Mouse (Mus musculus): ENCODE measurements around the gene Slc39a11.

Slc39a11 gene

DNA sequence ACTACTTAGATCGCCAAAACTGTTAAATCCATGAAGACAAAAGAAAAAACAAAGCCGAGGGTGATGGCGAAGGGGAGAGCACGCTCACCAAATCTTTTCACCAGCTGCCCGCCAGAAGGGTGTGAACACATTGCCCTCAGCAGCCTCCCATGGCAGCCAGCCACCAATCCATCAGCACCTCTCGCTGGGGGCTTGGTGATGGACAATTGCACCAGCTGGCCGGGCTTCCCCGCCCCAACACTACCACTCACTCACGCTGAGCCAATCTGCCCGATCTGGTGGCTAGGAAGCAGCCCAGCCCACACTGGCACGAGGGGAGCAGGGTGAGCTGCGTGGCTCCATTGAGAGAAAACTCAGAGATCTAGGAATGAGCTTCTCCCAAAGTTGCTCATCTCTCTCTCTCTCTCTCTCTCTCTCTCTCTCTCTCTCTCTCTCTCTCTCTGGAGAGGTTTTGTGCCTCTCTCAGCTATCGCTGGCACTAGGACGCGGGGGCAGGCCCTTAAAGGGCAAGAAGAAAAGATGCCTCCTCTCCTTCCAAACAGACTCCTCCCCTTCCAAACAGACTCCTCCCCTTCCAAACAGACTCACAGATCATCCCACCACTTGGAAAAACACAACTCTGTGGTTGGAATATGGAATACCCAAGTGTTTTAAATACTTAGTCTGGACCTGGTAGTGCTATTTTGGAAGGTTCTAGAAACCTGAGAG, 110.2 kb downstream of the Slc39a11 start:
- no peak for DNase-seq (ENCODE audit: low spot score)

DNA sequence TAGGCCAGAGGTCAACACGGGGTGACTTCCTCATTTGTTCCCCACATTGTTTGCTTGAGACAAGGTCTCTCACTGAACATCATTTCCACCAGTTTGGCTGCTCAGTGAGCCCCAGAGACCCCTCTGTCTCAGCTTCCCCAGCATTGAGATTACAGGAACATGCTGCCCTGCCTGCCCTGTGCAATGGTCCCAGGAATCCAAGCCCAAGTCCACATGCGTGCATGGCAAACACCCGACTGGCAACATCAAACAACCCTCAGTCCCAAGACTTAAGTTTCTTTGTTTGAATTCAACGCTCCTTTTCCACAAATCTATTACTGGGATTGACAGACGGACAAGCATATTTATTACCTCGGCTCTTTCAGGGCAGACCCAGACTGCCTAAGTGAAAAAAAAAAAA, 110.8 kb downstream of the Slc39a11 start:
- no peak for DNase-seq (ENCODE audit: low spot score)

DNA sequence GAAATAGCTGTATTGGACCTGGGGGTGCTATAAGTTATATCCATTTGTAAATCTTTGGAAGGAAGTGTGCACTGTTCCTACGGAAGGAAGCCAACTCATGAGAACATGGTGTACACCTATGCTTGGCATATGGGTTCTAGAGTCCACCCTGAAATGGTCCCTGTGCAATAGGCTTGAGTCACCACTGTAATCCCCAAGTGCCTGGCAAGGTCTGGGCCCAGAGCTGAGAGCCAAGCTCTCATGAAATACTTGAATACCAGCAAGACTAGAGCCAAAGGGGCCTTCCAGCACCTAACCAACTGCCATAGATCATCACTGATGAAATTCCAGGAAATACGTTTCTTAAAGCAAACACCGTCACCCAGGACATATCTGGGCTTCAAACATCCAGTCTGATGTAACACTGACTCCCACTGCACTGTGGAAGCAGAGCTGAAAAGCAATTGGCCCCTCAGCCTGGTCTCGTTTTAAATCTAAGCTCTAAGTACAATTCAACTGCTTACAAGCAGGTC, 111.4 kb downstream of the Slc39a11 start:
- DNase-seq (ENCODE audit: low spot score), result no peak

DNA sequence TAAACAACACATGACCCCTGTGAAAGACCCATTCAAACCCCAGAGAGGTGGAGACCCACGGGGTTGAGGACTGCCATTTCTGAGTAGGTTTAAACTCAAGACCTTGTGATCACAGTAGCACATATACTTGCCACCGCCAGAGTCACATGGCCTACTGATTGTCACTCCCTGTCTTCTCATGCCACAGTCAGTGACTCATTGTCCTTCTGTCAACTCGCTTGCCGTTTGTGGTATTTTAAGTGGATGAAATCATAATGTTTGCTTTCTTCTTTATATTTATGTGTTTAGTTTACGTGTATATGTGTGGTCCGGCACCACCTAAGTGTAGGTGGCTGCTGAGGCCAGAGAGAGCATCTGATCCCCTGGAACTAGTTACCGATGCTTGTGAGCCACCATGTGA, 112.2 kb downstream of the Slc39a11 start:
- DNase-seq (ENCODE audit: low spot score), result no peak

DNA sequence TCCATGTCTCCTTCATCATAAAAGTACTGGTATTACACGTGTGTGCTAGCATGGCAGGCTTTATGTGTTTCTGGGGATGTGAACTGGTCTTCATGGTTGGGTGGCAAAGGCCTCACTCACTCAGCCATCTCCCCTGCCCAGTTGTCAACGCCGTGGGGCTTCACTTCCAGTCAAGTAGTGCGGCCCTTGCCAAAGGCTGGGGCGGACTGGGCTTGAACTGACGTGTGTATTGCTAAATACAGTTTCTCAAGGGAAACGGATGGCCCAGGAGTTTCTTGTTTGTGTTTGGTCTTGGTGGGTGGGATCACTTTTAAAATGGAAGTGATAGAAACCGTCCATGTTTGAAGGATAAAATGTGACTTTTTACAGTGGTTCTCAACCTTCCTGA, 112.7 kb downstream of the Slc39a11 start:
- DNase-seq (ENCODE audit: low spot score), result no peak

DNA sequence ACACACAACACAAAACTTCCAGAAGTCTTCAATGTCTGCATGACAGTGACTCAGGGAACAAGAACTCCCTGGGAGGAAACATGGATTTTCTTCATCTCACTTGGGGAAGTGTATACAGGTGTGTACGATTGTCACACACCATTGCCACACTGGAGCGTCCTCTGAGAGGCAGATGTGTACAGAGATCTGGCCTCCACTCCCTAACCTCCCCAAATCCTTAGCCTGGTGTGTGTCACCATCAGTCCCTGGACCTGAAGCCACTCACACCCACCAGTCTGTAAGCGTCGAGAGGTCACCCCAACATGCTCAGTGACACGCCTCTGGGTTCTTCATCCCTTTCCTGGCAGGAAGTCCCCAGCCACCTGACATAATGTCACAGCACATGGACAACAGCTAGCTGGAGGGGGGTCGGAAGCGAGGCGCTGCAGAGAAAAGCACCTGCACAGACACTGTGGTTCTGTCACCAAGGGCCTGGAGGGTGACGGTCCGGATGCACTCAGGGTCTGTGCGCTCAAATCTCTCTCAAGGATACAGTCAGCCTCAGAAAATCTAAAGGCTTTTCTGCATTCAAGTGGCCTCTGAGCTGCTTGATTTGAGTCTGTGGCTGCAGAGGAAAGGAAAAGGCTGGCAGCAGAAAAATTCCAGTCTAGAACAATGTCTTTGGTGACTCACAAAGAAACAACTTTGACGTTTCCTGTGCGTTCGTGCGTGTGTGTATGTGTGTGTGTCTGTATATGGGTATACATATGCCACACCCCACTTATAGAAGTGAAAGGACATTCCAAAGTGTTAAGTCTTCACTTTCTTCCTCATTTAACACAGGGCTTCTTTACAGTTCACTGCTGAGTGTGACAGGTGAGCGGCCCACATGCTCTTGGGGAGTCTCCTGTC, 113.3 kb downstream of the Slc39a11 start:
- DNase-seq (ENCODE audit: low spot score), result no peak

DNA sequence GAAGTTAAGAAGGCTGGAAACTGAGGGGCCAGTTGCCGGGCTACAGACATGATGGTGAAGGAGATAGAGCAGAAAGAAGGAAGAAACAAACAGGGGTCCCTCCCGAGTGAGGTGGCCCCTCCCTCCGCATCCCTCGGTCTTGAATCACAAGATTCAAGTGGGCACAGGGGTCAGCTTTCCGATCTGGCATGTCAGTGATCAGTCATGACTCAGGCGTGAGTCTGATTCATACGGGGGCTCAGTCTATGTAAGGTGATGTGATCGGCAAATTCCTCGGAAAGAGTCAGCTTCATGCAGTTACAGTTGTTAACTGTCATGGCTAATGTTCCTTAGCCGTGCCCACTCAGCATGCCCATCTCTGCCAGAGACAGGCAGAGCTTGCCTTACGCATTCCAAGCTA, 115.5 kb downstream of the Slc39a11 start:
- DNase-seq (ENCODE audit: low spot score), result no peak

DNA sequence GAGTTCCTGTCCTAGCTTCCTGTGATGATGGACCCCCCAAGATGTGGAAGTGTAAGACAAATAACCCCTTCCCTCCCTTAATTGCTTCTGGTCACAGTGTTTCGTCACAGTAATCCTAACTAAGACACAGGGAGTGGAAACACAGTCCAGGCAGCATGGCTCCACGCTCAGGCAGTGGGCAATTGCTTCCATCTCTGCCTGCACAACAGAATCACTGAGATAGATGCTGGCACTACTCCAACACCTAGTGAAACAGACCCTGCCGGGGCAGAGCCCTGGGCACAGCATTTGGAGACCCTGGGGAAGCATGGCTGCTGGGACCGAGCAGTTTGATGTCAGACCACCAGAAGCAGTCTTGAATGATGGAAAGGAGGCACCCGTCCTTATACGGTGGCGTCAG, 115.9 kb downstream of the Slc39a11 start:
- no peak for DNase-seq (ENCODE audit: low spot score)

DNA sequence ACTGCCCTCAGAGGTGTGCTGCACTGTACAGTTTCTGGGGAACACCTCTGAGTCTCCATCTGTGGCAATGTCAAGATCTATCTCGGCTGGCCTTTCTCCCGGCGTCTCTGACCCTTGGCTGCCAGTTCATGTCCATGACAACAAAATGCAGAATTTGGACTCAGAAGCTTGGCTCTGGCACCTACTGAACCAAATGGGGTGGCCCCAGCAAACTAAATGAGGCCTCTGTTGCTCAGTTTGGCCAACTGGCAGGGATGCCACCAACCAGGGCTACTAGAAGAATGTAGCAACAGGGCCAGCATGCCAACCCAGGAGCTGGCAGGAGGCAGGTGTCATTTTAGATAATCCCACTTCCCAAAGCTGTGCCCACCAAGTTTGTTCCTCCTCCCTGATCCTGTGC, 121.5 kb downstream of the Slc39a11 start:
- DNase-seq (ENCODE audit: low spot score), result no peak

DNA sequence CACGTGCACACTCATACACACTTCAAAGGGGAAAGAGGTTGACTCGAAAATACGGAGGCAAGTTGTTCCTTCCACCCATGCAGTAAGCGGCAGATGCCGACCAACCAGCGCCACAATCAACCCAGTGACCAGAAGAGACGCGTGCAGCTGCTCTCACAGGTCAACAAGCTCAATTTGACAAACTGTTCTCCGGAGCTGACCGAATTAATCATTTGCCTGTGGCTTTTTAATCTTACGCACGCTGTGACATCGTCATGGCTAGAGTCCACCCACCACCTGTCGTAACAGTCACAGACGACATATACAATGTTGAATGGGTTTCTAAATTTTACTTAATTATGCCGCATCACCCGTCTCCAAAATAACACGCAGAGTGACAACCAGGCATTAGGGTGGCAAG, 124.1 kb downstream of the Slc39a11 start:
- no peak for DNase-seq (ENCODE audit: low spot score)

DNA sequence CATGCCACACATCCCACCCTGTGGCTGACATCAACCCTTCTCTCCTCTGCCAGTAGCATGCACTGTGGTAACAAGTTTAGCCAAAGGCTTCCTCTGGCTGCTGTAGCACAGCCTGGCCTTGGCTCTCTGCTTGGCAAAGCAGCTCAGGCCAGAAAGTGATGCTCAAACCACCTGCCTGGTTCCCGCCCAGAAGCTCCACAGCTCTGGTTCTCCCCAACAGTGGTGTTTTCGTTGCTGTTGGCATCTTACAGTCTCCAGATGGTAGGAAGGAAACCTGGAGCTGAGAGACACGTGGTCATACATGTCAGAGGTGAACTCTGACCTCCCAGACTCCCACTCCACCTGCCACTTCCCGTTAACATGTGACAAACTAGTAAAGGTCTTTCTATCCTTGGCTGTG, 127.2 kb downstream of the Slc39a11 start:
- DNase-seq (ENCODE audit: low spot score), result no peak

DNA sequence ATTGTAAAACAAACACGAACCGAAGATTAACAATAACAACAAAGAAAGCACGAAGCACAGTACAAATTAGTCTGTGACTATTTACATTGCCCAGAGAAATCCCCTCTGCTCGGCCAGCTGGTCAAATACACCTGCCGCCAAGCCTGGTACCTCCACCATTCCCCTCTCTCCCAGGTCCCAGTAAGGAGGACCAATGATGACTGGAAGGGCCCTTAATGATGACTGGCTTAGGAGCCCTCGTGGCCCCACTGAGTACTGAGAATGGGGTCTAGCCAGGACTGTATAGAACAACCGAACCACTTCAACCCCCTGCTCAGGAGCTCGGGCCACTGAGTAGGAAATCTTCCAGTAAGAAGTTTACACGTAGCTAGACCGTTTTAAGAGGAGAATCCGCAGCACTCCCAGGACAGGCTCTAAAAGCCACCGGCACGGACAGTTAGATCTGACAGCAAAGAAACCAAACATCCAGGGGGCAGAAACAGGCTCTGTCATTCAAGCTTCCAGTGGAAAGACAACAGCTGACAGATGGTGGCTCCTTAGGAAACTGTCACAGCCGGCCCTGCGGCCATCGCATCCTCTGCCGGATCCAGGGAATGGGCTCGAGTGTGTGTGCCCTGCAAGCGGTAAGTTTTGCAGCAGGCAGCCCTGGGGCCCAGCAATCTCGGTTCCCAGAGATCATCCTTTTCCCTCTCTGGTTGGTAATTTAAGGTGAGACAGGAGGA, 128.2 kb downstream of the Slc39a11 start:
- DNase-seq (ENCODE audit: low spot score), result no peak

DNA sequence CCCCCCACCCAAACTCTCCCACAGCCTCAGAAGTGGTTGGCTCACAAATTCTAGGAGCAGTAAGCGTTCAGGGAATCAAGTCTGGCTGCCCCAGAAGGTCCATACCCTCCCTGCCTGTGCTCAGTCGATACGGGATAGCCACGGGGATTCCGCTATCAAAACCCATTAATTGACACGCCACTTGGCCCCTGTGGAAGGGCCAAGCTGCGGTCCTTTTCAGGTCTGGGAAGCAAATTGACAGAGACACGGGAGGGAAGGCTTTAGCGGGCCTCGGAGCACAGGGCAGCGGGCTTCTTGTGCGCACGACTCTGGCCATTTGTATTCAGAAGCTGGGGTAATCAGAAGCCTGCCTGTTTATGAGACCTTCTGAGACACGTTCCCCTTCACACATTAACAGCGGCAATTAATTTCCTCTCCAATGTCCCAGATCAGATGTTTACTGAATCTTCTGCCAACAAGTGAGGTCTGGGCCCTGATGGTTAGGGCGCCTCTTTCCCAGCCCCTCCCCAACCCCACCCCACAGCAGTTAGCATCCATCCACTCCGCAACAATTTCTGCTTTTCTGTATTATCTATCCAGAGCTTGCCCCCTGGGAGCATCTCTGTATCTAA, 128.9 kb downstream of the Slc39a11 start:
- DNase-seq (ENCODE audit: low spot score), result no peak

DNA sequence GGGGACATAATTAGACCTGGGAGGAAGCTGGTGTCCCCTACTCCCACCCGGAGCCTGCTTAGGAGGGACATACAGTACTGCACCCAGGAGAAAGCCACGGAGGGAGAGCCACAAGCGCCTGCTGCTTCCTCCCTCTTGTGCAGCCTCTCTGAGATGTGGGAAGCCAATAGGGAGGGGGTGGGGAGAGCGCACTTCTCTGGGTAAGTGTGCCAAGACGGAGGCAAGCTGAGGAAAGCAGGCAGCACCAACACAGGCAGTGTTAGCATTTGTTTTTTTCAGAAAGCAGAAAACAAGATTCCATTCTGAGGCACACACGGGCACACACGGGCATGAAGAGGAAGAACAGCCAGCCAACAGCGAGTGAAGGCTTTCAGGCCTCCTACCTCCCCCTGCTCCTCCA, 129.5 kb downstream of the Slc39a11 start:
- DNase-seq (ENCODE audit: low spot score), result no peak

DNA sequence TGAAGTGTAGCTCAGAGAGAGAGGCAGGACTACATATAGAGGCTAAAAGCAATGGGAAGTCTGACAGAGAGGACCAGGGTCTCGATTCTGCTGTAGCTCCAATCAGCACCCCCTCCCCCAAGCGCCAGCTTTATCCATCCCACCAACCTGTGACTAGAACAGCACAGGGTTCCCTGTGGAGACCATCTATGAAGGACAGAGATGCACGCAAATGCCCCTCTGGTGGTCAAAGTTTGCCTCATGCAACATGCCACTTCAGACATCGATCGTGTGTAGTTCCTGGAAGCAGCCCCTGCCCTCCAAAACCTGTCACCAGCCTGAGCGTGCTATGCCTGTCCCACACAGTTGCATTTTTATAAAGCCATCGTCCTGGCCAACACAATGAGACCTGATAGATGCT, 129.9 kb downstream of the Slc39a11 start:
- no peak for DNase-seq (ENCODE audit: low spot score)

DNA sequence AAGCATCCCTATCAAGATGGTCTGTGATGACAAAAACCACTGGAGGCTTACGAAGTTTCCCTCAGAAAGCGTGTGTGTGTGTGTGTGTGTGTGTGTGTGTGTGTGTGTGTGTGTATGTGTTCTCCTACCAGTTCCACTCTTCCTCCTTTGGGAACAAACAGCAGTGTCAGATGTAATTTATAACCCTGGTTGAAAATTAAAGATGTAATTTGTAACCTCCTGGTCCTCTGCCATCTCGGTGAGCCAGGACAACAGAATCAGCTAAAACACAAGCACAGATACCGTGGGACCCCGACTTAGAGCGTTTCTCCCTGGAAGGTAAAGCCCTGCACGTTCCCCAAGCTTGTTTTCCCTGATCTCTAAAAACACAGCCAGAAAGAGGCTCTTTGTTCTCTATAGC, 131.7 kb downstream of the Slc39a11 start:
- DNase-seq (ENCODE audit: low spot score), result no peak

DNA sequence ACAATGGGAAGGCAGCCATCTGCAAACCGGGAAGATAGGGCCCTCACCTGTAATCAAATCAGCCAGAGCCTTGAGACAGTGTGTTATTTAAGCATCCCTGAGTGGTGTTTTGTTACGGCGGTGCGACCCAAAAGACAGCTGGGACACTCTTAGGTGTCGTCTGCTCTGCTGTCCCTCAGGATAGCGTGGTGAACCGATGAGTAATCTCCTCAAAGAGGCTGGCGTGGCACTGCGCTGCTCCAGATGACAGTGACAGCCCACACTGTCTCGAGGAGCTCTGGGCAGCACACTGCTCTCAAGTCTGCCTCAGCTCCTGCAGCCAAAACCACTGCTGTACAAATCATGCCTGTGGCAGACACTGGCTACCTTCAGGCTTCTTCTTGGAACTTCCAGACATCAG, 133.7 kb downstream of the Slc39a11 start:
- no peak for DNase-seq (ENCODE audit: low spot score)

DNA sequence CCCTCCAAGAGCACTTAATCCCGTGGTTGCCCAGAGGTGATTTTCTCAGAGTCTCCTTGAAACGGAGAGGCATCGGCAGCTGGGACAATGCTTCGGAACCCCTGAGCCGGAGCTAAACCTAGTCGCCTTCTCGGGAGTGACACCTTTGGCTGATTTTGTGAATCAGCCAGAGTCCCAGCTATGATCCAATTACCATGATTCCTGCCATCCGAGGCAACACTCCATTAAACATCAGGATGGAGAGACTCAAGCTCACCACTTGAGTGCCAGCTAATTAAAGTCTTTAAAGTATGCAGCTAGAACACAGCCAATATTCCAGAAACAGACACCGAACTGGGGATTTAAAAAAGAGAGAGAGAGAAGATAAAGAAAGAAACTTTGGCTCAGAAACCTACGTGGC, 136.9 kb downstream of the Slc39a11 start:
- no peak for DNase-seq (ENCODE audit: low spot score)

DNA sequence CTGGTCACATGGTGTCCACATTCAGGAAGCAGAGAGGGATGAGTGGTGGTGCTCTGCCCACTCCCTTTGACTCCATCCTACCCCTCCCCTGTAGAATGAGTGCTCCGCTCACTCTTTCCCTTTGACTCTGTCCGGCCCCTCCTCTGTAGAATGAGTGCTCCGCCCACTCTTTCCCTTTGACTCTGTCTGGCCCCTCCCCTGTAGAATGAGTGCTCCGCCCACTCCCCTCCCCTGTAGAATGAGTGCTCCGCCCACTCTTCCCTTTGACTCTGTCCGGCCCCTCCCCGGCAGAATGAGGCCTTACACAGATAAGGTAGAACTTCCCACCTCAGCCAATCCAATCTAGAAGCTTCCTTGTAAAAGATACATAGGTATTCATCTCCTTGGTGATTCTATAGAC, 137.7 kb downstream of the Slc39a11 start:
- no peak for DNase-seq (ENCODE audit: low spot score)

DNA sequence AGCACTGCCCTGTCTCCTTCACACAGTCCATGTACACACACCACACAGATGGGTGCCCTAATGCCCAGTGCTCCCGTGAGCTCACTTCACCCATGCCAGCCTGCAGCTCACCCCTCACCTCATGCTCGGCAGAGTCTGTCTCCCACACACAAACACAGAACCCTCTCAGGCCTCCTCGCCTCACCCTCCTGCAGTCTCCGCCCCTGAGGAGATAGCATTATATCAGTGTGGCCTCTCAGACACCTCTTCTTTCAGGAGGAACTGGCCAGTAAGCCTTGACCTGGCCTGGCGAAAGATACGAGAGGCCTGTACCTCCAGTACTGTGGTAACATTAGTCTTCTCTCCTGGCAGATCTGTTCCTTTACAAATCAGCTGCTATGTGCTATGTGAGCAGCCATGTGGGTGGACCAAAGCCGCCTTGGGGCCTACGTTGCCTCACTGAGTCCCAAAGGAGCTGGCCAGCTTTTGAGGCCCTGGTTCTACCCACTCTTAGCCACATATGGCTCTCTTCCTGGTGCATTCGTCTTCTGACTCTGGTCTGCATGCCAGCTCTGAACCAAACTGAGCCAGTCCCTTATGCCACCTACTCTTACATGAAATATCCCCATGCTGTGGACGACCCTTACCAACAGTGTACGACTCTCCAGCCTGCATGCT, 138.8 kb downstream of the Slc39a11 start:
- no peak for DNase-seq (ENCODE audit: low spot score)

DNA sequence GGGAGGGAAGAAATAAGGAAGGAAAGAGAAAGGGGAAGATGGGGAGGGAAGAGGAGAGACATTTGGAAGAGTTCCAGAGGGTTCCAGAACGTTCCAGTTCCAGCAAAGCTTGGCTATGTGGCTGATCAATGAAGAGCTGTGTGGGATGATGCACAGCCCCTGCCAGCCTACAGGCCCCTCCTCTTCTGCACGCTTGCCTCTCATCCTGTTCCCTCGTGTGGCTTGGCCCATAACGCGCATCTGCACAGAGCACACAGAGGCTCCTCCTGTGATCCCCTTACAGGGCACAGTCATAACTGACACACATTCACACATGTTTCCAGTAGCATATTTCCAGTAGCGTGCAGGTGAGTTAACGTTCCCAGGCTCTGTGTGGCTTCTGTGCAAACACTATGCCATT, 139.6 kb downstream of the Slc39a11 start:
- no peak for DNase-seq (ENCODE audit: low spot score)
